Mouse (Mus musculus) adrenal gland, postnatal 25 days (tissue): Measurements from ENCODE around the gene Det1. TPM values are rescaled to one million over a fixed set of nuclear protein-coding genes. Genes with fewer than 3 reads are reported as not detected.
A peak's percentile ranks its signal among the peaks of the same experiment; 100 is the strongest.

Source experiments
- DNase-seq: peaks from one replicate; pipeline ENCODE4 v3.0.0; 2021; ENCODE audit warnings: mixed read lengths
- long read RNA-seq: library from polyadenylated mRNA; stranded (forward); transcript quantifications from one replicate; pipeline ENCODE4 v2.0.0, GENCODE M21; 2021
- total RNA-seq: library from RNA; stranded (reverse); gene quantifications from 2 replicates; pipeline ENCODE4 v1.2.3, GENCODE M21; 2021

The Det1 gene
- total RNA-seq = 17.1 and 17.8 TPM in 2 replicates
- long read RNA-seq, transcript Det1-201 (5 exons, 2,269 nt) = major isoform, 31 of 44 reads
- long read RNA-seq, partial matches to known transcripts = 1 of 44 reads
- long read RNA-seq, other reads (novel, unspliced or antisense) = 12 of 44 reads

DNA sequence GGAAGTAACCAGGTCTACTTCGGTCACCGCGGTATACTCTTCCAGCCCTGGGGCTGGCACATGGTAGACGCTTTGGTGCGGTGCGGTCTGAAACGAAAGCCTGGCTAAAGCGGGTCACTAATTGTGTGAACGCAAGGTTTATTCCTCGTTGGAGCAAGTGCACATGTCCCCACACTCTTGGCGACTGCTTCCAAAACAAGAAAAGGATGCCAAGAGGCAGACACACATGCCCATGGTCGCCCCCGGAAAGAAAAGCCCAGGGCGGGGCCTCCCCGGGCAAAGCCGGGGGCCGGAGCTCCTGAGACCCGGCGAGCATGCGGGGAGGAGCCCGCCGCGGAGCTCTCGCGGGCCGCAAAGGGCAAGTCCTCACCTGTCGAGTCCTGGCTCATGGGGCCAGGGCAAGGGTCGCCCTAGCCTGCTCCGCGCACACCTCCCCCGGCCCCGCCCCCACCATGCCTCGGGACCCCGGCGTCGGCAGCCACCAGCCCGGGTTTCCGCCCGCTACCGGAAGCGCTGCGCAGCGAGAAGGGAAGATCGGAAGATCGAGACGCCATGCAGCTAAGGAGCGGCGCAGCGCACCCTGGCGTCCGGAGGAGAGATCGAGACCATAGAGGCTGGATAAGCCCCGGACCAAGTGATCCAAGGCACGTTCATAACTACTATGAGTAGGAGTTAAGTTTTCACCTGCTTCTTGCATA lies at the start of gene Det1:
TSS of gene Det1 (minus strand) at position 527 of the 698 bp plus-strand sequence.
- peak; percentile 93 for DNase-seq

DNA sequence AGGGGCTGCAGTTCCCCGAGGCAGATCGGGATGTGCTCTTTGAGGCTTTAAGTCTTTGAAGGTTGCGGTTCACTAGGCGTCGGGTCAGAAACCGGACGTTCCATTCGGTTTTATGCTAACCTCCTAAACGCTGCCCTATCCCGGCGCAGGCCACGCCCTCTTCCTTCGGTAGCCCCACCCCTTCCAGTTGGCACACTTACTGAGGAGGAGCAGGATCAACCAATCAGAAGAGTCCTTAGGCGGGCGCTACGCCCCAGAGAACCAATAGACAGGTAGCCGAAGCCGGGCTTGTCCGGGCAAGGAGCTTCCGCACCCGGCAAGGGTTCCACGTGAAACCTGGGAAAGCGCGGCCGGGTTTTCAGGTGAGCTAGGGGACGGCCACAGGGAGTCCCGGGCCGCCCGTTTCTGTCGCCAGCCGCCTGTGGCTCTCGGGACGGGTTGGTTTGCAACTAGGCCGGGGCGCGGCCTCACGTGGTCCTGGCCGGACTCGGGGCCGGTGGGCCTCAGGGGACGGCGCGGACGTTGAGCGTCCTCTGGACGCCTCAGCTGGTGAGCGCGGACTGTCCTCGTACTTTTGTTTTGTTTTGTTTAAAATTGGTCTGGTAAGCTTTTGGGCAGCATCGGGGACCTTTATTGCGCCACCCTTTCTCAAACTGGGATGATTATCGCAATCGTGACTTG lies 48.7 kb upstream of the Det1 start, which contains the start of gene Aen:
TSS of gene Aen (plus strand) at position 202 of the 681 bp plus-strand sequence.
- DNase-seq = peak; percentile 97

DNA sequence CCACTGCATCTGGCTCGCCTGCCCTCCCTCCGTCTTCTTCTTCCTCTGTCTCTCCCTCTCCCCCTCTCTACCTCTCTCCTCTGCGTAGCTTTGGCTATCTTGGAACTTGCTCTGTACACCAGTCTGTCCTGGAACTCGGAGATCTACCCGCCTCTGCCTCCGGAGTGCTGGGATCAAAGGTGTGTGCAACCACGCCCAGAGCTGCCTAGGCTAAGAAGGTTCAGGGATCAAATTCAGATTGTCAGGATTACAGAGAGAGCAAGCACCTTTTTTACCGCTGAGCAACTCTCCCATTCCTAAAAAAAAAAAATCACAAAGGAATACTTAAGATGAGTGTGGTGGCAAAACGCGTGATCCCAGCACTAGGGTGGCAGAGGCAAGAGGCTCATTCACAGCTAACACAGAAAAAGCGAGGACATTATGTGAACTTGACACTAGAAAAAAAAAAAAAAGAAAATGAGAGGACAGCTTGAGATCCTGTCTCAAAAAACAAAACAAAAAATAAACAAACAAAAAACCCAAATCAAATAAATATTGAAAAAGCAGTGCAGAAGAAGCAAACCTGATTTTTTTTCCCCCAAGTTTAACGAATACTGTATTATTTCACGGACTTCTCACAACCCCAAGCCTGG lies 48.1 kb upstream of the Det1 start:
- no peak for DNase-seq

DNA sequence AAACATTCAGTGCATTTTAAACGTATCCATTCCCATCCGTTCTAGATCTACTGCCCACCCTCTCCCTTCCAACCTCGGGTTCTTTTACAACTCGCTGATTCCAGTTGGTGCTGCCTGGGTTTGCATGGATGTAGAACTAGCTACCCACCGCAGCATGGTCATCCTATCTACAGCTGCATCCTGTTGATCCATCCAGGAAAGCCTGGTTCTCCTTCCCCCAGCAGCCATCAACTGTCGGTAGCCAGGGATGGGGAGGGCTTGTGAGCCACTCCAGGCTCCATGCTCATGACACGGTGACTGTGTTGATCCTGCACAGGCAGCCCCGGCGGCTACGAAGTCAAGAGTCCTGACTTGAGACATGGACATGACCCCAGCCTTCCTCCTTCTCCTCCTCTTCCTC lies 46.9 kb upstream of the Det1 start:
- DNase-seq = no peak

DNA sequence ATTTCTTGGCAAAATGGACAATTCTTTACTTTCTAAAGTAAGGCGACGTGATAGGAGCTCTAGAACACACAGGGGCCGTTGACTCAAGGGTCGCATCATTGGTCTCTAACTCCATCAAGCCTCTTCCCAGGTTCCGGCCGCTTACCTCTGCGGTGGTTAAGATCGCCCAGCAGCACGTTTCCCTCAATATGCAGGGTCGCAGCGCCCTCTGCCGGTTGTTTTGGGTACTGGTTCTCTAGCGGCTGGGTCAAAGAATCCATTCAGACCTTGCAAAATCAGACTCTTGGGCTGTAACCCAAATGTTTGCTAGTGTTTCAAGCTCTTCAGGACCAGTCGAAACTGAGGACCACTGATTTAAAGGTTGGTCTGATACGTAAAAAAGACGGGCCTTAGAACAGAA lies 43.6 kb upstream of the Det1 start:
- peak; percentile 91 for DNase-seq

DNA sequence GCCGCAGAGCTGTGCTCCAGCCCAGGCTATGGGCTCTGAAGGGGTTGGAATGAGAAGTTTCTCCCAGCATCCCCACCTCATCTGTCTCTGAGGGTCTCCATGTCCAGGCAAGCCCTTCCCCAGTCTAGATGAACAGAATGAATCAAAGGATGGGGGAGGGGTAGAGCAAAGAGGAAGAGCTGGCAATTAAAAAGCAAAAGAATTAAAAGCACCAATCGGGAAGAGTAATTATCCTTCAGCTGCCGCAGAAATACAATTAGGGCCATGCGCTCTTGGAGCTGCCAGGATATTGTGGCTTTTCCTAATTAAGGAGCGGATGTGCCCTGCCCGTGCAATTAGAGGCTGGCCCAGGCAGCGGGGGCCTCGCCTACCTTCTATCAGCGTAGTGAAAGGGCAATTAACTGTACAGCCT lies 40.4 kb upstream of the Det1 start:
- no peak for DNase-seq

DNA sequence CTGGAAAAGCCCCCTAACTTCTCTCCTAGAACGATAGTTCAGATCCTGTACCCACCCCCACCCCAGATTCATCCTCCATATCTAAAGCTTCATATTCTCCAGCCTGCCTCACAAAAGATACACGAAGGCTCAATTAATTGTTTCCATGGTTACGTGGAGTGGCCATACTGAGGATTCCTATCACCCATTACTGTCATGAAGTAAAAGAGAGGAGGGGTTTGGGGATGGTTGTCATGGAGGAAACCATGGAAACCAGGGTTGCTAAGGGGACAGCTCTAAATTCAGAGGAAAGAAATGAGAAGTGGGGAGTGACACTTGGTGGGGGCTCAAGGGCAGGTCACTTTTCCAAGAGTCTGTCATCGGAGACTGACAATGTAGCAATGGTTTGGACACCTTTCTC lies 39.4 kb upstream of the Det1 start:
- DNase-seq = no peak

DNA sequence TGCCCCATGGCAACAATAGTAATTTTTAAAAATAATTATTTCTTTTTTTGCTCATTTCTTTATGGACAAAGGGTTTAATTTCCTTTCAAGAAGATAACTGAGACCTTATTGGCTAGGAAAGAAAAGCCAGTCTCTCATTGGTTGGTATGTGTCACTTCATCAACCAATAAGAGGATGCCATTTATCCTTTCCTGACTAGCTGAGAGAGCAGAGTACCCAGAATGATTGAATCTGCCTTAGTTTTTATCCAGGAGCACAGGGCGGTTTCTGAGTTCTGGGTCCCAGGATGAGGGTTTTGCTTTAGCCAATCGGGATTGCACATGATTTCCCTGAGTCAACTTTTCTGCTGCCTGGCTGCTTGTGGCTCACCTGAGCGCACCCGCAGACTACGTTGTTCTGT lies 38.3 kb upstream of the Det1 start:
- no peak for DNase-seq

DNA sequence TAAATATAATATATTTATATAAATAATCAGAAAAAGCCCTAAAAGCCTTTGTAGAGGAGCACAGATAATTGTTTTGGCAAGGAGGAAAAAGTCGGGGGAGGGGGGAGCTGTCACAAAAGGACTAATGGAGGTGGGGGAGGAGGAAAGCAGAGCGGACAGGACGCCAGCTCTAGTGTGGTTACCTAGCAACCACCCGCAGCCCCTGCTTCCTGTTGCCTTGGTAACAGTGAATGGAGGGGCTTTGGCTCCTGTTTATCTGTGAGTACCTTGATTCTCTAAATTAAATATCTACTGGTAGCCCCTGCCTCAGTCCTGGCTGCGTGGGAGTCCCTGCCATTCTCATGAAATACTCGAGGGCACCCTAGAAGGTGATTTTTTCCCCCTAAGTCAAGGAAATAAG lies 37.1 kb upstream of the Det1 start:
- no peak for DNase-seq

DNA sequence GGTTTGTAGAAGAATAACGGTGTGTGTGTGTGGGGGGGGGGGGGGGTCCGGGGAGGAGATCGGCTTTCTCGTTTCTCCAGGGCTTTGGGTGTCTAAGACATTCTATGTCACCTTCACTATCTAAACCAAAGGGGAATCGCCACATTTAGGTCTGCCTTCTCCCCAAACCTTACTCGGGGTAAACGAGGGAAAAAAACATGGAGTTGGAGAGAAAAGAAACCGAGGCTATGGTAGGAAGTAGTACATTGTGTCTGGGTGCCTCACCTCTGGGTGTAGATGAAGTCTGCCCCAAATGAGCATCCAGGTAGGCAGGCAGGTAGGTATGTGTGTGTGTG lies 36.6 kb upstream of the Det1 start:
- no peak for DNase-seq

DNA sequence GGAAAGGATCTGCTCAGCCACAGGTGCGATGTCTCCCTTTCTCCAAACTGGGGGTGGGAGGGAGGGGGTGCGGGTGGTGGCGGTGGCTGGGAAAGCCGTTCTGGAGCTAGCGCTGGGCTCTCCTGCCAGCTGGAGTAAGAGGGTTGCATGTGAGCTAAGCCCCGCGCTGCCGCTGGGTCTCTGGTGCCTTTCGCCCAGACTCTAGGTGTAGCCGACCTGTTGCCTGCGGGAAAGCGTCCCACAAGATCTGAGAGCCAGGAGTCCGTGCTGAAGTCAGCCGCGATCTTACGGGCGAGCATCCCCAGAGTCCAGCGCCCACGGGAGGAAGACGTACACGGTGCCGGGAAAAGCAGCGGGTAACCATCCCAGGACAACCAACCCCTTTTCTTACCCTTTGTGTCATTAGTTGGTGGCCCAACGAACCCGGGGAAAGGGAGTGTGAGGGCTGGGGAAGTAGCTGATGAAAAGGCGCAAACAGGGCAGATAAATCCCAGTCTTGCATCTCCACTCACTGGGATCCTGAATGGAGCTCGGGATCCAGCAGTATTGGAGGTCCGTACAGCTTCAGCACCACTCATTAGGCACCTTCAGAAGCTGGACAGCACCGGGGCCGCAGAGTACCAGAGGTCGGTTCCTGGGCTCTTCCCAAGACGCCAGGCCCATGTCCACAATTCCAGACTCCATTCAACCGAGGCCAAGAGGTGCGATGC lies 36.1 kb upstream of the Det1 start:
- no peak for DNase-seq

DNA sequence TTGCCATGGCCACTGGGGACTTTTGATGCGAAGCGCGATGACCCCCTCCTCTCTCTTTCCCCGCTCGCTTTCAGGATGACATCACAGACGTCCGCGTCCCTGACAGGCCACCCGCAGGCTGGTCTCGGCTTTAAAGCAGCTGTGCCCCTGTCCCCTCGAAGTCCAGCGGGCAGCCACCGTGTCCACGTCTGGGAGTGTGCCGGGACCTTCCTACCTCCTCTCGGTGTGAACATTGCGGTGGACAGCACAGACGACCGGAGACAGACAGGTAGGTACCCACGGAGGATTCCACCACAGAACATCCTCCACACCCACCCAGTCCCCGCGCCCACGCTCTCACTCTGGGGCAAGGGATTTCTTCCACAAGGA lies 35.4 kb upstream of the Det1 start:
- peak; percentile 28 for DNase-seq

DNA sequence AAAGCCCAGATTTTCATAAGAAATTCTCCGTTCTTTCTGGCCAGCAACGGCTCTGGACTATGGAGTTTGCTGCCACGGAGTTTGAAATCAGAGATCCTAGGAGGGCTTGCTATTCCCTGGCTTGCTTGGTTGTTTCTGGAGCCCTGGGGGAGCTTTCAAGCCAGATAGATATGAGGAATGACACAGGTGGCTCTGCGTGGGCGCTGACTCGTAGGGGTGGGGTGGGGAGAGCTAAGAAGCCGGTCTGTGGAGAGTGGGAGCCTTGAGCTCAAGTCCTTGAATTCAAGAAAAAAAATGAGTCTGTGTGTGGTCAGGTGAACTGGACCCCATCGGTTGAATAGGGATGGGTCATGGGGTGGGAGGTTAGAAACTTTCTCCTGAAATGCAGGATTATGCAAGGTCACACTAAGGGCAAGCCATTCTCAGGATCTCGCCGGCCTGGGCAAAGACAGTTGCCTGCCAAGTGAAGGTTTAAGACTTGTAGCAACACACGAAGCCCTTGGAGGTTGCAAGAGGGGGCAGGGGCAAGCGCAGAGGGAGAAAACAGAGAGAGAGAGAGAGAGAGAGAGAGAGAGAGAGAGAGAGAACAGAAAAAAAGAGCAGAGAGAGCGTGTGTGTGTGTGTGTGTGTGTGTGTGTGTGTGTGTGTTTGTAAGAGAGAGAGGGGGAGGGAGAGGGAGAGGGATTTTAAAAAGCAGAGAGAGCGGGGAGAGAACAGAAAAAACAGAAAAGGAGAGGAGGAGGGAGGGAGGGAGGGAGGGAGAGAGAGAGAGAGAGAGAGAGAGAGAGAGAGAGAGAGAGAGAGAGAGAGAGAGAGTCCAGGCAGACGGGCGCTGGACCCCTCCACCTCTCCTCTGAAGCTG lies 34.8 kb upstream of the Det1 start:
- no peak for DNase-seq

DNA sequence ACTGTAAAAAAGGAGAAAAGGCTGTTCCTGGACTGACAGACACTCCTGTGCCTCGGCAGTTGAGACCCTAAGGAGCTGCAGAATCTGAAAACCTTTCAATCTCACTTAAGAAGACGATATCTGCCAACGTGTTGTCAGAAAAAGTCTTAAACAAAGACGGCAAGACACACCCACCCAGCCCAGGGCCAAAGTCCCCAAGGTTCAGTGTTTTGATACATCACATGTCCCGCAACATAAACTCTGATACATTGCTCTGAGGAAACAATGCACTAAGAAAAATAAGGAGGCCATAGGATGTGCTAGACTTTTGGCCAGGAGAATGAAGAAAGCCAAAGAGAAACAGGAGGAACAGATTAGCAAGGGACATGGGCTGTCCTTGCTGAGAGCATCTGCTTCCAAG lies 25.8 kb upstream of the Det1 start:
- DNase-seq = no peak

DNA sequence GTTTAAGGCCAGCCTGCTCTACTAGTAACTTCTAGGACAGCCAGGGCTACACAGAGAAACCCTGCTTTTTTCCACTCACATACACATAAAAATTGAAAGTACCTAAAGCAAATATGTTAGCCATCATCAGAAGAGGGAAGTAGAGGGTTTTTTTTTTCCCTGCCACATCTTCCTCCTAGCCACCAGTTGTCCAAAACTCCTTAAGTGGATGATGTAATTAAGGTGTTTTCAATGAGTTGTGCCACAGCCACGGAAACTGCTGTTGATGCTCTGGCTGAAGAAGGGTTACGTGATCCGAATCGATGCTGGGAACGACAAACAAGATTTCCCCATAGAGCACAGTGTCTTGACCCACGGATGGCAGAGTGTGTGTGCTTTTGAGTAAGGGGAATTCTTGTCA lies 25.3 kb upstream of the Det1 start:
- DNase-seq = no peak

DNA sequence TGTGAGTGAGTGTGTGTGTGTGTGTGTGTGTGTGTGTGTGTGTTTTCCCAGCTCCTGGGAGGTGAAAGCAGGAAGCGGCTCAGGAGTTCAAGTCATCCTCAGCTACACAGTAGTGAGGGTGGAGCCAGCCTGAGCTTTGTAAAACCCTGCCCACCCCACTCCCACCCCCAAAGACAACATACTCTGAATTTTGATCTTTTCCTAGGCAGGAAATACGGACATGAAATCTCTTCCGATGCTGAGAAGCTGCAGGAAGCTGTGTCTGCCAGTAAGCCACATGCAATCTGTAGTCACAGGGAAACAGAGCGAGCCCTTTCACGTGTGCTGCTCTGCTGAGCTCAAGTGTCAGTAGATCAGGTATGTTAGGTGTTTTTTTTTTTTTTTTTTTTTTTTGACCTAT lies 21.7 kb upstream of the Det1 start:
- DNase-seq = no peak

DNA sequence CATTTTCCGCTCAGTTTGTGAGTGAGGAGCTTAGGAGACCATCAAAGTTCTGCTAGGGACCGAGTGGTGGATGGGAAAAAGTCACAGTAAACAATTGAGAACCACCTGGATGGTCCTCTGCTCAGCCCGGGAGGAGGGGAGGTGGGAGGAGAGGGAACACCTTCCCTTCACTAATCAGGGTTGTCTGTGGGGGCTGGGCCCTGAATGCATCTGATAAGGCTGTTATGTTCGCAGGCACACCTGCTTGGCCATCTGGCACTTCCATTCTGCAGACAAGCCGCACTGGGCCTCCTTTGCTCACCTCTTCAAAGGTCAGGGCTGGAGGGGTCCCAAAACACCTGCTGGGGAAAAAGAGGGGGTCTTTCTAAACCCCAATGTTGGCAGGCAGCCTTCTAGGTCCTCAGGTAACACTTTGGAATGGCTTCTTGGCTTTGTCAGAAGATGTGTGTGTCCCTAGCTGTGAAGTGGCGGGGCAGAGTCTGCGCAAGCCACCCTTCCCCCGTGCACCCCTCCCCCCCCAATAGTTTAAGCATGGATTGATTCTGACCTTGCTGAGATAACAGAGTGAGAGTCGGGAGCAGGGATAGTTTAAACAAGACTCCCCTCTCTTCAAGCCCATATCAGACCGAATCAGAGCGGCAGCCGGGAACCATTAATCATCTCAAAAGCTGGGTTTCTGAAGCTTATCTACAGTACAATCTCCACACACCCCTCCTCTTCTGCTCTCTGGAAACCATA lies 18.3 kb upstream of the Det1 start:
- no peak for DNase-seq

DNA sequence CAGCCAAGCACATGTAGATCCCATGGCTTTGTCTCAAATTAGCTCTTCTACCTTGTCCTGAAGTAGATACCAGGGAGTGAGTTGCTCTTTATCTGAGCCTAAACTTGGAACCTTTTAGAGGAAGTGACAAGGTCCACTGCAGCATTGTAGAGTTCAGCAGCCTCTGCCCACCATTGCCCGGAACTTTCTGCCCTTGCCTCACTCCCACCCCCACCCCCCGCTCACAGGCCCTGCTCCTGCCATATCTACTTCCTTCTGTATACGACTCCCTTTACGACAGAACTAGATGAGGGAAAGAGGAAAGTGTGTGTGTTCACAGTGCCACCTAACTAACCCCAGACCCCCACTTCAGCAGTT lies 17.4 kb upstream of the Det1 start:
- DNase-seq = no peak

DNA sequence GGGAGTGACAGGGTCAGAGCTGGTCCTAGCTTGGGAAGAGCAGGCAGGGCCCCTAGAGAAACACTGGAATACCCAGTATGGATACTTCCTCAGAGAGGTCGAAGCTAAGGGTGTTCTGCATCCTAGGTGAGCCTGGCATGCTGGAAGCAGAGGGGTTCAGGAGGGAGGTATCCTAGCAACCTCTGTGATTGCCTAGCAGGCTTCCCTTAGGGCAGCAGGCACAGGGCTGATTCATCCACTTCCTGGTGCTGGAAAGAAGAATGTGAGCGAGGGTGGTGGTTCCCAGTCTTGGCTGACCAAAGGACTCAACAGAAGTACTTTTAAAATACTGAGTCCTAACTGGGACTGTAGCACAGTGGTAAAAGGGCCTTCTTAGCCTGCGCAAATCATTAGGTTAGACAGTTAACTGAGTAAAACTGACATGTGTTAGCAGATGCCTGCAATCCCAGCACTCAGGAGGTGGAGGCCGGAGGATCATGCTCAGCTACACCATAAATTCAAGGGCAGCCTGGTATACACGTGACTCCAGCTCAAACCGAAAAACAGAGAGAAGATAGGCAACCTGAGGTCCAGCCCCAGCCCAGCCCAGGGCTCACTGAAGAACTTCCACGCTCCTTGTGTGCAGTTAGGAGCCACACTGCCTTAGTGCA lies 16.9 kb upstream of the Det1 start:
- no peak for DNase-seq

DNA sequence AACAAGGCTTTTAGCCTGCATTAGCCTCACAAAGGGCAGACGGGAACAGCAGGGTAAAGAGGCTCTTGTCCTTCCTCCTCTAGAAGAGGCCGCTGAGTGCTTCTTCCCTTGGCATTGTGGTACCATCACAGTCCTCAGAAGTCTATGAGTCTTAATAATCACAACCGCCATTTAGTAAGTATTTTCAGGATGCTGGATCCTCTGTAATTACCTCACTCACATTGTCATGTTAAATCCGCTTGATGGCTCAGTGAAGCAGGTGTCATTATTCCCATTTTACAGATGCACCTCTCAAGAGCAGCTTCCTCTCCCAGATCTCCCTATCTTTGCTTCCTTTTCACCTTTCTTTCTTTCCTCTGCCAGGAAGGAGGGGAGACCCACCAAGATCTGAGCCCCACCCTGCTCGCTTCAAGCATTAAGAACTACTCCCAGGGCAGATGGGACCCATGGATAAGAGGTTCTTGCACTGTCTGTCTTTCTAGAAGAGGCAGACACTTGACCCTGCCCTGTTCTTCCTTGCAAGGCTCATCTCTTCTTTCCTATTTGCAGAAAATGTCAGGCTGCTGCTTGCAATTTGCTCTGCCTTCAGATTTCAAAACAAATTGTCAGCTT lies 8.1 kb upstream of the Det1 start:
- no peak for DNase-seq
